Mouse (Mus musculus): ENCODE data around the gene Vps8.

Vps8 gene

GRCm38 (mm10) chr16:21628061-21628591, 205.2 kb downstream of the Vps8 start:
- no peak for DNase-seq (ENCODE audit: low spot score)

GRCm38 (mm10) chr16:21630614-21631013, 207.7 kb downstream of the Vps8 start:
- no peak for DNase-seq (ENCODE audit: low spot score)

- no peak for DNase-seq (ENCODE audit: low spot score)
Observed at GRCm38 (mm10) chr16:21631815-21632222, 208.9 kb downstream of the Vps8 start.

DNA sequence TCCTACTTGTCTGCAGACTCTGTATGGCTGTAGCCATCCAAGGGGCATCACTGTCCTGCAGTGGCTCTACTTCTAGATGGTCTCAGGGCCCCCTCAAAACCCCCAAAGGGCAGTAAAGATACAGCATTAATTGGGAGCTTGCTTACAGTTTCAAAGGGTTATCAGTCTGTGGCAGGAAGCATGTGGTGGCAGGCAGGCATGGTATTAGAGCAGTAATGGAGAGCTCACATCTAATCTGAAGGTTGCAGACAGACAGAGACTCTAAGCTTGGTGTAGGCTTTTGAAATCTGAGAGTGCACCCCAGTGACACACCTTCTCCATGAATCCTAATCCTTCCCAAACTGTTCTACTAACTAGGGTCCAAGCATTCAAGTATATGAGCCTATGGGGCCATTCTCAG, 211.5 kb downstream of the Vps8 start:
- no peak for DNase-seq (ENCODE audit: low spot score)

GRCm38 (mm10) chr16:21636156-21636853, 213.4 kb downstream of the Vps8 start:
- no peak for DNase-seq (ENCODE audit: low spot score)

DNA sequence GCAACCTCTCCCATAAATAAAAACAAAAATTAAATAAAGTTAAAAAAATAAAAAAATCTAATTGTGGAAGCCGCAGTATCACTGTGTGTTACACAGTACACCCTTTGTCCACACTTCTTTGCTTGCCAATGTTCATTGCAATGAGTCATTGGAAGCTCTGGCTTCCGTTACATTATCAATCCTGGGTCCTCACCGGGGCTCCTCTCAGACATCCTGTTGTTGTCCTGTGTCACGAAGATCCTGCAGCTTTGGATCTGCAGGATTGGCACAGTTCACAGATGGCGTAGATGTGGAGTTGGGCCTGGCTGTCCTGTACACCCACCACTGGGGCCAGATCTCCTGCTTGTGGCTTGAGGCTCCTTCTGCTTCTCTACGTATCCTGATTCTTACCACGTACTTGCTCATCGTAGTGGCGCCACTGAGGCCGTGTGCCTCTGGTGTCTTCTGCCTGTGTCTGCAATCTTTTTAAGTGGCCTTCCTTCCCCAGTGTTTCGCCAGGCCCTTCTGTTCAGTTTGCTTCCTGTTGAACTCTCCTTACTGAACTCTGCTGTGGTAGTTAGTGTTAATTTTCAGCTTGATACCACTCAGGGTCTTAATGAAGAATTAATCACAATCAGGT, 214.4 kb downstream of the Vps8 start:
- no peak for DNase-seq (ENCODE audit: low spot score)

GRCm38 (mm10) chr16:21640766-21641499, 218.0 kb downstream of the Vps8 start:
- no peak for DNase-seq (ENCODE audit: low spot score)

- peak; percentile 31 for DNase-seq (ENCODE audit: low spot score)
Observed at GRCm38 (mm10) chr16:21641944-21642343, 219.0 kb downstream of the Vps8 start.

- no peak for DNase-seq (ENCODE audit: low spot score)
Observed at GRCm38 (mm10) chr16:21642906-21643305, 220.0 kb downstream of the Vps8 start.

DNA sequence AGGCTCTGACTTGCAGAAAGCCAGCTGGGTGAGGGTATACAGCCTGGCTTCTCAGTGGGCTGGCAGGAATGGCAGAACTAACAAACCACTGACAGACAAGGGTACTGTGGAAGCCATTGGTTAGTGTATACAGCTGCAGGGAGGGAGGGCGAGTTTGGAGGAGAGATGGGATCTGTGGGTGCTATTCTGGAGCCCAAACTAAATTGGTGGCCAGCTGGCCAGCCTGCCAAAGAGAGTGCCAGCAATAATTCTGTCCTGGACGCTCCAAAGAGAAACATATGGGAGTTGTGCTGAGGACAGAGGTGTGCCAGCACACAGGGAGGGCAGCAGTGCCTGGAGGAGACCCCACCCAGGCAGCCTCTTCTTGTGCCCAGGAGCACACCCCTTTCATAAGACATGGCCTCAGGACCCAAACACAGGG, 220.7 kb downstream of the Vps8 start:
- DNase-seq (ENCODE audit: low spot score): no peak

- peak; percentile 79 for DNase-seq (ENCODE audit: low spot score)
Observed at GRCm38 (mm10) chr16:21644066-21644561, 221.2 kb downstream of the Vps8 start.

DNA sequence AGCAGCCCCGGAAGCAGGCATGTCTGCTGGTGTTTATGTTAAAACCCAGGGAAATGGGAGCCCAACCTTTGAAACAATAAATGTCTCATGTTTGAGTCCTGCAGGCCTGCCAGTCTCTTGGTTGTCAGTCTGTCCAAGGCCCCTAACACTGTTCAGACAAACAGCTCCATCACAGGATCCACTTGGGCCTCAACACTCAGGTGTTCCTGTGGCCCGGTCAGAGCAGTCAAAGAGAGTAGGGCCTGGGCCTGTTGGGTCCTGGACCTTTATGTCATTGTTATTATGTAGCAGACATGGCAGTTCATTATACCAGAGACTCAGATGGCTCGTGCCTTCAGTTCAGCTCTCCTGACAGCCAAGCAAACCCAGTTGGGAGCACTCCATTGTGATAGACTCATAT, 221.7 kb downstream of the Vps8 start:
- DNase-seq (ENCODE audit: low spot score): no peak

GRCm38 (mm10) chr16:21645915-21646314, 223.0 kb downstream of the Vps8 start:
- DNase-seq (ENCODE audit: low spot score): no peak

DNA sequence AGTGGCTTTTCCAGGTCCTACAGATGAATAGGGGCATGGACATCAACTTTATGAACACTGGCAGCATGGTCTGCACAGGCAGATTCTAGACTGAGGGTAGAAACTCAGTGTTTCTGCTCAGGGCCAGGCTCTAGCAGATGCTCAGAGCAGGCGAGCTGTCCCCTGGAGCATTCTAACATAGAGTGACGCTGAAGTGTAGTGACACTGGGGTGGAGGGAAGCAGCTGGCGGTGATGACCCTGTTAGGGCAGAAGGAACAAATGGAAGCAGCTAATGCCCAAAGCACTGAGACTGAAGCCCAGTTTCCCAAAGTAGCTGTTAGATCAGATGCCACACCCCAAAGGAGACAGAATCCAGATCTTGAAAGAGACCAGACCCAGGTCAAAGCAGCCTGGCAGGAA, 223.6 kb downstream of the Vps8 start:
- no peak for DNase-seq (ENCODE audit: low spot score)

DNA sequence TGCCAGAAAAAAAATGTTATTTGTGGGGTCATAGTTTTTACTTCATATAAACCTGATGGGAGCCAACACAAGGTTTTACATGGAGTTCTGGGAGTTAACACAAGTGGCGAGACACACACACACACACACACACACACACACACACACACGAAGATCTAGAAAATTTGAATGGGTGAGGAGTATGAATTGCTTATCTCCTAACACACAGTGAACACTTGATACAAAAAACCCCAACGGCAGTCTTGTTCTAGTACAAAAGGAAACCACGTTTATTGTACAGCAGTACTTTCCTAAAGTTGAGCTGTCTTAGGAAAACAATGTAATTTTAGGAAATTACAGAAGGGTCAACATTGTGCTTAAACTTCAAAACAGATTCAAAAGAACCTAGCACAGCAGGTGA, 225.9 kb downstream of the Vps8 start:
- no peak for DNase-seq (ENCODE audit: low spot score)

DNA sequence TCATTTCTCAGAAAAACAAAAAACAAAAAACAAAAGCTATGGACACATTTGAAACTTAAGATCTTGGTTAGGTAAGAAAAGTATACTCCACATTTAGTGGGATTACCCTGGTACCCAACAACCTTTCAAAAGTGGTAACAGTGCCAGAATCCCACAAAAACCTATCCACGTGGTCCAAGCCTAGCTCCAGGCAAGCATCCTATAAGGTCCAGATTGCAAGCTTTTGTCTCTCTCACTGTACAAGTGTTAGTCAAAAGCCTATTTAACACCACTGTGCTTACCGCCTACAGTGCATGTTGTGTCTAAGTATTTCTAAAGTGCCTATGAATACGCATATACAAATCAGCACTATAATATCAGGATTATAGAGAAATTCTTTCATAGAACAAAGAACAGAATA, 227.4 kb downstream of the Vps8 start:
- no peak for DNase-seq (ENCODE audit: low spot score)

GRCm38 (mm10) chr16:21651161-21651560, 228.2 kb downstream of the Vps8 start:
- no peak for DNase-seq (ENCODE audit: low spot score)

GRCm38 (mm10) chr16:21653151-21653550, 230.2 kb downstream of the Vps8 start:
- no peak for DNase-seq (ENCODE audit: low spot score)

GRCm38 (mm10) chr16:21654384-21654783, 231.5 kb downstream of the Vps8 start:
- DNase-seq (ENCODE audit: low spot score): no peak

DNA sequence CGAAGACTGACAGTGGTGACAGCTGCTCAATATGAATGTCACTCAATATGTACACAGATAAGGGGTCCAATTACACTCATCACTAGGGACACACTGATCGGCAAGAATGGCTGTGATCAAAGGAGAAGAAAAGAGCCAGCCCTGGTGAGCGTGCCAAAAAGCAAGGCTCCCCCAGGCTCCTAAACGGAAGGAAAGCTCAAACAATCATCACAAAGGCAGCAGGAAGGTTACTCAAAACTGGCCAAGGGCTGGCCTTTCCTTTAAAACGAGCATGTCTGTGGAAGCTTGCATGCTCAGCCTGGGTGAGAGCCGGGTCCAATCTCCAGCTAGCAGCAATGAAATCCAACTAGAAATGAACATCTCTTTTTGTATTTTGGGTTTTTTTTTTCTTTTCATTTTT, 232.4 kb downstream of the Vps8 start:
- DNase-seq (ENCODE audit: low spot score): no peak

DNA sequence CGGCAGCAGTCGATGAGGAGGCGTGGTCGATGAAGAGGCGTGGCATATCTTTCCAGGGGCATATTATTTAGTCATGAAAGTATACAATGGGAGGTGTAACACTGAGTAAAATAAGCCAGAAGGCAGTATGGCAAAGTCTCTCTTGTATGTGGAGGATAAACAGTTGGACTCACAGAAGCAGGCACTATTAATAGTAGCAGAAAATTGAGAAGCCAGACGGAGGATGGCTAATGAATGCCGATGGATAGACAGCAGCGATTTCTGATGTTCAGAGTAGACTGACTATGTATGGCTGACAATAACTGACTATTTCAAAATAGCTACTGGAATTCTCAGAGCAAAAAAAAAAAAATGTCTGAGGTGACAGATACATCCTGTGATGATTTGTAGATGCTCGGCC, 233.0 kb downstream of the Vps8 start:
- no peak for DNase-seq (ENCODE audit: low spot score)

DNA sequence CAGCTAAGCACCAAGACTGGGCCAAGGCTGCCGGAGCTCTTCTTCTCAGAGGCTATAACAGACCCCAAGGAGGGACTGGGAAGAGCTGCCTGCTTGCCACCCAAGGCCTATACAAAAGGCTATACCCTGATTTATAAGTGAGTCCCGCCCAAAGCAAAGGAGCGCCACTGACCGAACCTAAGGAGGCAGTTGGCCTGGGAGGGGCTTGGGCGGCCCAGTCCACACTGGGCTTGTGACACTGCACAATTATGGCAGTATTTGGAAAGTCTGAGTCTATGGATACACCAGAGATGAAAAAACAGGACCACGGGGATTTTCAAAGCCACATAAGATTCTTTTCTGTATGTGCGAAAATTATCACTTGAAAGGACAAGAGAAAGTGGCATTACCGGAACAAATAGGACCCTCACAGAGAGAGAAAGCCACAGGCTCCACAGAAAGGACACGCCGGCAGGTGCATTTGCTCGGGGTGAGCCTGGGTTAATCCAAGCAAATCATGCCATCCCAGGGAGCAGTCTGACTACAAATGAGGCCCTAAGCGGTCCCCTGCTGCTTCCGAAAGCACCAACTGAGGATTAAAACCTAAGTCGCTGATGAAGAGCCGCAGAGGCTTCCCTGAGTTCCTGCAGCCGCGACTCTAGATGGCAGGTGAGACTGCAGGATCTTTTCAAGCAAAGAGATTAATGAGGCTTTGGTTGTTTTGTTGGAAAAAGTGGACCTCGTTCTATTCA, 241.9 kb downstream of the Vps8 start:
- DNase-seq (ENCODE audit: low spot score): no peak

Measured in yolk sac, embryonic 10.5 days (tissue).